Mouse (Mus musculus) left cerebral cortex, adult 11 months (tissue): ENCODE measurements at regions not wholly inside any gene's neighbourhood (a gene's known extent, or its start where the extent isn't known, plus 50 kb on each side); places are given as distances from the start of the nearest gene placed in this dataset.
"Not testable (repeated sequence)": the region's sequence is repeated elsewhere in the genome, so short reads cannot be mapped to it uniquely, and the experiment has no call there.

ENCODE experiments used
- DNase-seq: peaks from one replicate; pipeline ENCODE4 v3.0.0; 2022; ENCODE audit warnings: low spot score

DNA sequence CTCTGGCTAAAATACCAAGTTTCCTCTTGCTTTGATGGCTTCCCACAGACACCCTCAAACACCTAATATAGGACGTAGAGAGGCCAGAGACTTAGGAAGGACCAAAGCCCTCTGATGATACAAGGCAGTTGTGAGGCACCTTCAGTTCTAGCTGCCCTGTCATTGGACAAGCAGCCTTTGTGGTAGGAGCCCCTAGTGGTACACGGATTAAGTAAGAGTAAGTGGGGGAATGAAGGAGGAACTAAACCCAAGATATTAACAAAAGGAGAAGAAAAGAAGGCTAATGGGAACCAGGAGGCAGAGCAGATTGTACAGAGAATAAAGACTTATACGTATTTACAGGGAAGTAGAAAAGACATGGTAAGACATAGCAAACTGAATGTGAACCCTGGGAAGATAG lies 352.3 kb upstream of the Tmco5 start:
- not testable (repeated sequence) for DNase-seq

DNA sequence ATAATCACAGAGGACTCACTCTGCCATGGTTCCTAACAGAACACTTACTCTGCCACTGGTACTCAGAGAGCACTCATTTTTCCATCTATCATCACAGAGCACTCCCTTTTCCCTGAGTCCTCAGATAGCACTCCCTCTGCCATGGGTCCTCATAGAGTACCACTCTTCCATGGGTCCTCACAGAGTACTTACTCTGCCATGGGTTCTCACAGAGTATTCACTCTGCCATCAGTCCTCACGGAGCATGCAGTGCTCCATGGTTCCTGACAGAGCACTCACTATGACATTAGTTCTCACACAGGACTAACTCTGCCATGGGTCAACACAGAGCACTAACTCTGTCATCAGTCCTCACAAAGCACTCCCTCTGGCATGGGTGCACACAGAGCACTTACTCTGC lies 342.0 kb upstream of the Tmco5 start:
- no peak for DNase-seq

DNA sequence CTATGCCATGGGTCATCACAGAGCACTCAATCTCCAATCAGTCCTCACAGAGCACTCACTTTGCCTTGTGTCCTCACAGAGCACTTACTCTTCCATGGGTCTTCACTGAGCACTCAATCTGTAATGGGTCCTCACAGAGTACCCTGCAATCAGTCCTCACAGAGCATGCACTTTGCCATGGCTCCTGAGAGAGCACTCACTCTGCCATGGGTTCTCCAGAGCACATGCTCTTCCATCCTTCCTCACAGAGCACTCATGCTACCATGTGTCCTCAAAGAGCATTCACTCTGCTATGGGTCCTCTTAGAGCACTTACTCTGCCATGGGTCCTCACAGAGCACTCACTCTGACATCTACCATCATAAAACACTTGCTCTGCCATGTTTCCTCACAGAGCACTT lies 319.1 kb upstream of the Tmco5 start:
- DNase-seq: no peak

DNA sequence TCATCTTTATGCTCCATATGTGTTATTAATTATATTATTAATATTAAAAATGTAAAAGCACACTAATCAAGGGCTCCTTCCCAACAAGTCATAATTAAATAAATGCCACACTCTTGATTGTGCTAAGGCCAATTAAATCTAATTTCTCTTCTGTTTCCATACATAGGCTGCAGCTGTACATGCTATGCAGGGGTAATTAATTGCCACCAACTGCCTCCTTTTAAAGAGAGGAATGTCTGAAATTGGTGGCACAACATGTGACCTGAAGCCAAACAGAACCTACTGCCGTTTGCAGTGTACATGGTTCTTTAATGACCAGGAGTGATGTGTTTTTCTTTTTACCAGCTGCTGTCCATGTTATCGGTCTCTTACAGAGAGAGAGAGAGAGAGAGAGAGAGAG lies 294.5 kb upstream of the Tmco5 start:
- no peak for DNase-seq

DNA sequence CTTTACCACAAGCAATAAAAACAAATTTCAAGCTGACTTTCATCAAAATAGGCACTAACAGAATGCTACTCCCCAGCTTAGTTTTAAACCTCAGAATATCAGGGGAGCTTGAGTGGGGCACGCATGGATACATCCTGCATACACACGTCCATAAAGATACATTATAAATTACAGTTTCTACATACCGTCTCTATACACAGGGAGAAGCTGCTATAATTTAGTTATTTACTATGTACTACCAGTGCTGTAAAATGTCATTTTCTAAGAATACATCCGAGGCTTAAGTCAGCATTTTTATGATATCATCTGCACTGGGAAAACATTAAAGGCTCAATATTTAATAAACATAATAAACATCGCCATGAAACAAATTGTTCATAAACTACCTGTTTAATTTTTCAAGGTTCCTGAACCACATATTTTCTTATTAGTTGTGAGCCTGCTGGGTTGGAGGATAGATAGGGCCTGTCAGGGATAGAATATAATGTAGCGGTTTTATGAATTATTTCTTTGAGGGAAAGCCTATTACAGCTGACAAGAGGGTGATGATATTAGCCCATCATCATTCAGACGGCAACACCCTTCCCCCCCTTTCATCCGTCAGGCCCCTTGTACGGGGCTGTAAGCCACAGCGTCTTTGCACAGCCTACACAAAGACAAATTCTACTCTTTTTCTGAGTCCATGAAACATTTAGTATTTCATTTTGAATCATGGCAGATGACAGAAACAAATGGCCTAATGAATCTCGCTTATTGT lies 292.1 kb upstream of the Tmco5 start:
- no peak for DNase-seq

DNA sequence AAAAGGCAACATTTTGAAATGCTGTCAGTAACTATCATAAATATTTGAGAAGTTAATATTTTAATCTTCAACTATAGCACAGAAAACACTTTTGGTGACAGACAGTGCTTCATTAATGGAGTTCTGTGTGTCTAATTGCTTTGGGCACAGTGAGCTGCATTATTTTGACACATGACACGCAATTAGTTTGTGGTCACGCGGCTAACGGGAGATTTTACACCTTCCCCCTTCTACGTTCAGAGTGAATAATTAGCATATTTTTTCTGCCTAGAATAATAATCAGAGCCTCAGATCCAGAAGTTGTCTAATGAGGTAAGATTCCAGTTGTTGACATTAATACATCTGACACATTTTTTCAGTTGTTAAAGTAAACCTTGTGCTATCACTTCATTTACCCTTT lies 272.6 kb upstream of the Tmco5 start:
- DNase-seq: no peak

DNA sequence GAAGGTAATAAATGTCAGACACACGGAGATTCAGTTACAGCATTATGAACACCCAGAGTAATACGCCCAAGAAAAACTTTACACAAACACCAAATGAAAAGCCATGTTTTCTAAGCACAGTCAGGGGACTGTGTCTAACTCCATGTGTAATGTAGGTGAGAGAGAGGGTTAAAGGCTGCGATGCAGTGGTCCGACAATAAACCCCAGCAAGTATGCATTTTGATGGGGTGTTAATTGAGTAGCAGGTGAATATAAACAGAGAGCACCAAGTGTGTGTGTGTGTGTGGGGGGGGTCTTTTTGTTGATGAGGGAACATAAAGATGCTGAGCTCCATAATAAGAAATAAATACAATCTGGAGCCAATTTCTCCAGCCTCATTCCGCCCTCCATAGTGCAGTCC lies 238.6 kb upstream of the Tmco5 start:
- no peak for DNase-seq

DNA sequence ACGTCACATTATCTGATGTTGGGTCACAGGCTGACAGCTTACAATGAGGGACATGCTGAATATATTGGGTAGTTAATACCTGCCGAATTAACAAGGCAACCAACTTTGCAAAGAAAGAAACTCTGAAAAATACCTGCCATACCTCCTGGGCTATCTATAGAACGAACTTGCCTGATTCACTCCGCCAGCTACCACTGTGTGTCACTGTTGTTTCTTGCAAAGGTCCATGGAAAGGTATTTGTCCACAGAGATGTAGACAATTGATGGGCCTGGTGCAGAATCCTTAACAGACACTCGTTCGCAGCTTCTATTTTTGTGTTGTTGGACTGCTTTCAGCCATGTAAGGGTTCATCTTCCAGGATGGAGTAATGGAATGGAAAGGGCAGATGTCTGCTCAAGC lies 226.4 kb upstream of the Tmco5 start:
- no peak for DNase-seq

DNA sequence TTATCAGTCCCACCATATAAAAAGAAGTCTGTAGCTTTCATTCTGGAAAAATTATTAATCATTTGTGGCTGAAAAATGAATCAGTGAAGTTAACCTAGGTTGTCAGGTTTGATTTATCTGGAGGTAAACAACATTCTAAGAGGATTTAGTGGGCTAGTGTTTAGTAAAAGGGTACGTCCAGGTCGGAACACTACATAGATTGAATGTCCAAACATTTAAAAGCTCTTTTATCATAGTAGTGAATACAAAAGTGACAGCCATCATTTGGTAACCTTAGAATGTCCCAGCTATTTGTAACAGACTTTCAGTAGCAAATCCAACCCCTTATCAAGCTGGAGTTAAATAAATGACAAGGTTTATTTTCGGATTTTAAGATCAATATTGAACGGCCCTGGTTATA lies 192.7 kb upstream of the Tmco5 start:
- no peak for DNase-seq

DNA sequence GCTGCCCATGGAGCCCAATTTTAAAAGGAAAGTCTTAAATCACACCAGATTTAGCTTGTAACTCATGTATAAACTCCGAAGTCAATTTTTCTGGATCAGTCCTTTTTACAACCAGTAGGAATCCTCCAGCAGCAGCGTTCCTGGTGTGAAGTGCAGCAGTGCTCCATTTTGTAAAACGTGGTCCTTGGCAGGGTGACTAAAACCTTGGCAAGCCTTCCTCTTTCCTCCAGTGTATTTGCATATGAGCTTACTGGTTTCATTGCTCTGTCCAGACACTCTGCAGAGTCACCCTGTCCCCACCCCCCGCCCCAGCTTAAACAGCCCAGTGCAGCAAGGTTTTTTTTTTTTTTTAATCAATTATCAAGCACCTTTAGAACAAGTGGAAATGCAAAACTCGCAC lies 180.9 kb upstream of the Tmco5 start:
- no peak for DNase-seq

DNA sequence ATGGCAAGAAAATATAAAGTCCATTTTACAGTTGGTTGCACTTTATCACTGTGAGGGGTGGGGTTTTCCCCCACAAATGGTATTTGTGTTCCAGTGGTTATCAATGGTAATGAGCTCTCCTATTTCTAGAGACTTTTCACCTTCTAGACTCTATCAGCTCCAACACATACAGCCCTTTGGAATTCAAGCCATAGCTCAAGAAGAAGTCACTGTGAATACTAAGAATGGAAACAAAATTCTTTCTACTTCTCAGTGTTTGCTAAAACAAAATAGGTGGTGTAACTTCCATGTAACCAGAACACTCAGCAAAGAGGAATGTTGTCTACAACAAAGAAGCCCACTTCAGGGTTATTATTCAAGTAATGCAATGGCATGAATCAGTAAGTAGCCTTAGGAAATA lies 173.8 kb upstream of the Tmco5 start:
- no peak for DNase-seq

DNA sequence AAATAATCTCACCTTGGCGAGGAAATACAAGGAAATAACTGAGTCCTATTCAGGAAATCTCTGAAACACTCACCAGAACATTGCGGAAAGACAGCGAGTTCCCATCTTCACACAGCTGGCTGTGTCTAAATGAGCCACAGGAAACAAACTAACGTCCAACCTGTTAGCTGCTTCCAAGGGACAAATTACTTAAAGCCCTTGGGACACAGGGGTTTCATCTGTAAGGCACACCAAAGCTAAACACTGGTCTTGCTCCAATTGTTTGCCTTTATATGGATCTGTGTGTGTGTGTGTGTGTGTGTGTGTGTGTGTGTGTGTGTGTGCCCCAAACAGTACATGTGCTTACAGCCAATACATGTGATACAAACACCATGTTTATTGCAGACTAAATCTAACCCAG lies 168.9 kb upstream of the Tmco5 start:
- DNase-seq: no peak

DNA sequence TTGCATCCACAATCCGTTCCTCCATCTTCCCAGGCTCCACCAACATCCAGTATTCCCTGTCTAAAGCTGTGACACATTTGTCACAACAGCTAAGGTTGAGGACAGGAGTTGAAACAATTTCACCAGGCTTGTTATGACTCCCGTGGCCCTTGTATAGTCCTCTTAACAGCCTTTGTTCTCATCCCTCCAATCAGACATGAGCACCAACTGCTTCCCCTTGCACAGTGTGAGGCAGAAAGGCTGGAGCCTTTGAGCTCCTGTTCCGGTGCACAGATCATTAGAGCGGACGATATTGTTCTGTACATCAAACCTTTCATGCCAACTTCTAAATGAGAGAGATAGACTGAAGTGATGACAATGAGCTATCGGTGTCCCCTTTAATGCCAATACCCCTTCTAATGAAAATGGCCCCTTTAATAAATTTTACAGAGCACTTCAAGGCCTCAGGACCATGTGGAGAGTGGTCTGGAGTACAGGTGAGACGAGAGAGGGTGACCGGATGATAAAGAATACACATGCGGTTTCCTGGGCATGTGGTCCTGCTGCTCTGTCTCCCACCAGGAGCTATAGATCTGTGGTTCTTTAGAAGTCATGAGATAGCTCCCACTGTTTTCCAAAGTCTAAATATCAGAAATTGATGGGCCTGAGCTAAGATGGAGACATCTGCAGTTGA lies 161.8 kb upstream of the Tmco5 start:
- no peak for DNase-seq

DNA sequence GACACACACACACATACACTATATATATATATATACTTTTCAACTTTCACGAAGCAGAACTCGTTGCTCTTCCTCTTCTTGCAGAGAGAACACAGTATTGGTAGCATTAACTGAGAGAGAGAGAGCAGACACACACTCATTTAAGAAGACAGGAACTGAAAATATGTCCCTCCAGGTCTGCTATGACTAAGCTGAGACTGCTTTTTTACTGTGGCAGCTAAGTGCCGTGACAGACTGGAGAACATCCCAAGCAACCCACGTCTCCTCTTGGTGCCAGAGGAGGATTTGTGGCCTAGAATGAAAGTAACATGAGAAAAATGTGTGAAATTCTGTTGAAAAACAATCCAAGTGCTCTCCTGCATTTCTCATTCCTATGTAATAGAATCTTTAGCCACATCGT lies 159.9 kb upstream of the Tmco5 start:
- DNase-seq: peak; percentile 15

DNA sequence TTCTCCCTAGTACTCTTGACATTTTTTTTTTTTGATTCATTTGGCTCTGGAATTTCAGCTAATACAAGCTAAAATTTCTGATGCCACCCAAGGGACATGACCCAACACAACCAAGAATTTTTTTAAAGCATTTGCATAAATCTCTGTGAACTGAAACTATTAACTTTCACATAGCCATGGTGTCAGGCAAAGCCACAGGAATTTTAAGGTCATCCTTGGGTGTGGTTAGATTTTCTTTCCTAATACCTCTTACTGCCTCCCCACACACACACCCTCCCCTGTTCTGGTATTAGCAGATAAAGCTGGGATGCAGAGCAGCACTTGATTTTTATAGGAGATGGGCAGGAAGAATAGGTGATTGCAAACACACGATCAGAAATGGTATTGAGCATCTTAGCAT lies 150.9 kb upstream of the Tmco5 start:
- DNase-seq: no peak

DNA sequence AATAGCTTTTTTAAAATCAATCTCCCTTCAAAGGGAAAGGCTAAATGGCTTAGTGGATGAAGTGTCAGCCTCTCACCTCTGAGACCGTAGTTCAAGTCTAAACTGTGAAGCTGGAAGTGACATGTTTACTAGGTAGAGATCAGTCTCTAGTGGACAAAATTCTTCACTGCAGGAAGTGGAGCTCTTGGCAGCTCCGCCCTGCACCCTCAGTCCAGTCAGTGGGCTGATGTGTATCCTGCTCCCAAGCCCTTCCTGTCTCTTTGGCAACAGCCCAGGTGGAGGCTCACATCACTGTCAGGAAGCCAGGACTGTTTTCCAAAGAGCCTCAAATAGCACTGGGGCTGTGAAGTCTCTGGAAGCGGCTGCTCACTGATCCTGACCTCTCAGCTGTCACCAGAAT lies 142.8 kb upstream of the Tmco5 start:
- peak; percentile 2 for DNase-seq

DNA sequence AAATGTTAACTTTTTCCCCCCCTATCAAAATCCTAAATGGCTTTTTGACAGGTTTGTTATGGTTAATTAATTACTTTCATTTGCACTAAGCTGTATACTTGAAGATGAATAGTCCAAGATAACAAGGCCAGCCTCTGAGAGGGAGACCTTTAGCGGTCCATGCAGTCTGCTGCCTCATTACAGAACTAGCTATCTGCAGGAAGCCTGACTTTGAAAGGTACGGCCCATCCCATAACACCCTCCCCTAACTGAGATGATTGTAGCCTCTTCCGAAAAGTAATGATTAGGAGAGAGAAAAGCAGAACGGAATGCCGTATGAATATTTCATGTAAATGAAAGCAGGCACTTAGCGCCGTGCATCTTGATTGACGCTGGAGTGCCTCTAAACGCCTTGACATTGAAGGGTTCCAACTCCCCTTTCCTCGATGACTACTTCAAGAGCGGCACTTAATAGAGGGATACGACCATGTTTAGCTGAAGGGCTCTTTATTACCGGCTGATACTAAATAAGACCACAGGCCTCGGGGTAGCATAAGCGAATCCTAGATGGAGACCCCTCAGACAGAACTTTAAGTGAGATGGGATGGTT lies 109.9 kb upstream of the Tmco5 start:
- no peak for DNase-seq

DNA sequence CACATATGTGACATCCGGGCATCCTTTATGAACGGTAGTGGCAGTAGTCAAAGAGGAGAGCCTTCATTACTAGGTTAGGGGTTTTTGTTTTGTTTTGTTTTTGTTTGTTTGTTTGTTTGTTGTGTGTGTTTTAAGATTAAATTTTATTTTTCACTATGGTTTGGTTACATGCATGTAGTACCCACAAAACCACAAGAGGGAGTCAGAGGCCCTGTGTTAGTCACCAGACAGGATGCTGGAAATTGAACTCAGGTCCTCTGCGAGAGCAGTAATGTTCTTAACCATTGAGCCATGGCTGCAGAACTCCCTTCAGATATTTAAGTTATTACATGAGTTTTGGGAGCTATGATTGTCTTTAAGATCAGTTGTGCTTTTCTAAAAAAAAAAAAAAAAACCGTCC lies 109.3 kb upstream of the Tmco5 start:
- DNase-seq: no peak

DNA sequence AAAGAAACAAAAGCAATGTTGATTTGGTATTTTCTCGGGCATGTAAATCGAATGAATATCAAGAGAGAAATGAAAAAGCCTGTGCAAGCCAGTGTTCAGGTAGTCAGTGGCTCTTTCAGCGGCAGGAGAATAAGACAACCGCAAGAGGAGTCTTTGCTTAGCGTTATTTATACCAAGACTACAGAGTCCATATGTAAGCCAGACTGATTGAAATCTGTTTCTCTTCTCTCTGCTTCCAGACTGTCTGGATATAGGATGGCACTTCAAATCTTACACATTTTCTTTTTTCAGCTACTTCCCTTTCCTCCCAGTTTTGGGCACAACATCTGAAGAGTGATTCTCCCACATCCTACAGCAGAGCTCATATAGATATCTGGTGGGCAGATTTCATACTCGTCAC lies 105.9 kb upstream of the Tmco5 start:
- DNase-seq: no peak

DNA sequence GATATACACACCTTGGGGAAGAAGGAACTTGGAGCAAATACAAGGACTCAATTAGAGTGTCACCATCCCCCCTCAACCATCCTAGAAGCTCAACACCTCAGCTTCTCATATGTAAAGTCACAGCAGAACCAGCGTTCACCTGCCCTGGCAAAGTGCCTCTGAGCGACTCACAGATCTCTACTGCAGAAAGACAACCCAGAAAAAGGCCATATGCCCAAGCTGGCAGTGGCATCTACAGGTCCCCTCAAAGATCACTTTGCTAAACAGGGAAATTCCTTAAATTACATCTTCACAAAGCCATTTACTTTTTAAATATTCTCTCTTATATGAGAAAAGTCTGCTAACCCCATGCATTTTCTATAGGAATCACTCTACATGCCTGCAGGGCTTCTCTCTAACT lies 78.3 kb upstream of the Tmco5 start:
- DNase-seq: no peak

DNA sequence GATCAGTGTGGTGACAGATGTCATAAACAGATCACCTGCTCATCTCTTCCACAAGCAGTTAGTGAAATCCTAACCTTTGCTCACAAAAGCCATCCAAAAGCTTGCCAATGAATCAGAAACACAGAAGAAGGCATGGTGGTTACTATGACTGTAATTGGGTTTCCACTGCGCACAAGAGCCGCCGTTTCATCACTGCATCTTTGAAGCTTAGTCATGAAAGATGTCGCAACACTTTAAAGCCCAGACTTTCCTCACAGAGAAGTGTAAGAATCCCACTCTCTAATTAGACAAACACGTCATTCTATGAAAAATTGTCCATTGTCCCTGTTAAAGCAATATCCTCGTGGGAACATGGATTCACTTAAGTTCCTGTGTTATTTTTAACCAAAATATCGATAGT lies 76.9 kb upstream of the Tmco5 start:
- no peak for DNase-seq

DNA sequence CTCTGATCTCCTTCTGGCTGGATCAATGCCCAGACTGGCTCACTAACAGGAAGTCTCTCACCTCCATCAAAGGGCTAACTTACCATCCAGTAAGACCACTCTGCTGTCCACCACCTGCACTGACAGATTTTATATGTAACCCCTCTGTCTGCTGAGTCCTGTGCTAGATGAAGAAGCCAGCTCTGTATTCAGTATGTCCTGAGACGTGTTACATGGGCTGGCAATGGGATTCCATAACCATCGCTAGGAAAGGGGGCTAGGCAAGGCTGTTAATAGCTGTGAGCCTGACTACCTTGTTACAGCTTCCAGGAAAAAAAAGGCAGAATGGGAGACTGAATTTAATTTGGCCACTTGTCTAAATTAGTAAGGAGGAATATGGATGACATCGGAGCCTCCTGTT lies 71.3 kb upstream of the Tmco5 start:
- no peak for DNase-seq

DNA sequence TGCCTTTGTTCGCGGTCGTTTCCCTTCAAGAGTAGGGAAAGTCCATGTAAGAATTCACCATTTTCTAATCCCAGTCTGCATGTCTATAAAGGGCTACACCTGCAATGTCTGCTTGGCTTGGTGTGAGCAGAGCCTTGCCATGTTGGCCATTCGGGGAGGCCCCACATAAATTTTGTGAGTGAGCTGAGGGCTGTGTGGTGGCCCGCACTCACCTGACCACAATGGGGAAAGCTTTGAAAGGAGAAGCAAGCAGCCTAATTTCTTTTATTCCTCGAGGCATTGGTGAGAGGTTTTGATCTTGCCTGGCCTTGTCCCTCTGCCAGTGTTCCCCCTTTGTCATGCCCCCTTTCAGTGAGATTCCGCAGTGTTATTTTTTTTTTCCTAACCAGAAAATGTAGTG lies 70.9 kb upstream of the Tmco5 start:
- DNase-seq: no peak

DNA sequence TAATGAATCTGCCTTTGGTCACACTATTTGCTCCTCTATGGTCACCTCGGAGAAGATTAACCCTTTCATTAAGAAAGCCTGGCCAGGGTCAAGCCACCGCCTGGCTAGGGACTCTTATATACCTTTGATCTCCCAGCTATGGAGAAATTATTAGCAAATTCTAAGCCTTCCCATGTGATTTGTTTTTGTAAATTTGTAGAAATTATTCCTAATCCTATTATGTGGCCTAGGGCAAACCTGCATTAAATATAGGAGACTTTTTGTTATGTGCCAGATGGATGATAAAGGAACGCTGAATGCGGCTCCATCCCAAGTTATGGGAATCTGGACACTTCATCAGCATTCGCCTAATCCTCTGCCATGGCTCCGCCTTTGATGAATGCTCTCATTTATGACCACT lies 70.4 kb upstream of the Tmco5 start:
- DNase-seq: no peak
